Mouse (Mus musculus) right cerebral cortex, postnatal 25 days (tissue): Measurements from ENCODE around the gene Fbxo33.

Experiments
- DNase-seq: peaks from one replicate; pipeline ENCODE4 v3.0.0; 2022

Gene Fbxo33

GRCm38 (mm10) chr12:59195941-59196340 lies 23.6 kb downstream of the Fbxo33 start:
- no peak for DNase-seq

DNA sequence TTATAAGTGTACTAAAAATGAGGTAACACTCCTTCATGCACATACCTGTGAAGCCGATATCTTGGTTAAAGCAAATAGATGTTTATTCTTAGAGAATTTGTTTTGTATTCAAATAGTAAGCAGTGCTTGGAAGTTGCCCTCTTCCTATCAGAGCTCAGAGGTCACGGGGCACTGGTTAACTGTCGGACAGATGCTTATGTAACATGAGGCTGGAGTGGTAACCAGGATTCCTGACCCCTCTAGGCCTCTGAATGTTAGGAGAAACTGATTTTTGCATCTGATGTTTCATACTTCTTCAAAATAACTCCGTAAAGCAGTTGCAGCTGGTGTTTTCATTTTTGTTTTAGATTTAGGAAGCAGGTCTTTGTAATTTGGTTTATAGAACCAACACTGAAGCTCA lies 24.5 kb downstream of the Fbxo33 start:
- DNase-seq, result no peak

GRCm38 (mm10) chr12:59194341-59195003 lies 25.1 kb downstream of the Fbxo33 start:
- DNase-seq, result no peak

DNA sequence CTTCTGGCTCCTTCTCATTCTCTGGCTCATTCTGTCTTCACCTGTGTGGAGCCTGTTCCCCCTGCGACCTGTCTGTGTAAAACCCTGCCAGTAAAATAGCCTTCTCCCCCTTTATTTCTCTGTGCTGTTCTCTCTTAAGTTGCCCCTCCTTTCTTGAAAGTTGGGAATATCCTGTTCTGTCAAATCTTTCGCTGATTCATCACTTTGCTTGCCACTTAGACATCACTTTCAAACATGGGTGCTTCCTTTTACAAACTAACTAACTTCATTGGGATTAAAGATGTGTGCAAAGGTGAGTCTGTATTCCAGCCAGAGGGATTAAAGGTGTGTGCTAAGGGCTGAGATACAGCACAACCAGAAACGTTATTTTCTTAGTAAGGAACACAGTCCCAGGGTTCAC lies 25.9 kb downstream of the Fbxo33 start:
- no peak for DNase-seq

- no peak for DNase-seq
Measured at GRCm38 (mm10) chr12:59188086-59188682, 31.3 kb downstream of the Fbxo33 start.

GRCm38 (mm10) chr12:59177814-59178213 lies 41.7 kb downstream of the Fbxo33 start:
- no peak for DNase-seq

- no peak for DNase-seq
Measured at GRCm38 (mm10) chr12:59169935-59170334, 49.6 kb downstream of the Fbxo33 start.

- no peak for DNase-seq
Measured at GRCm38 (mm10) chr12:59166557-59166956, 53.0 kb downstream of the Fbxo33 start.

- DNase-seq, result no peak
Measured at GRCm38 (mm10) chr12:59164522-59164921, 55.0 kb downstream of the Fbxo33 start.

- no peak for DNase-seq
Measured at GRCm38 (mm10) chr12:59162797-59163196, 56.7 kb downstream of the Fbxo33 start.

- DNase-seq, result no peak
Measured at GRCm38 (mm10) chr12:59161091-59161490, 58.4 kb downstream of the Fbxo33 start.
